Mouse (Mus musculus): ENCODE measurements around the gene Gm8922.
"Not testable (repeated sequence)": the region's sequence is repeated elsewhere in the genome, so short reads cannot be mapped to it uniquely, and the experiment has no call there.

Gm8922 gene

DNA sequence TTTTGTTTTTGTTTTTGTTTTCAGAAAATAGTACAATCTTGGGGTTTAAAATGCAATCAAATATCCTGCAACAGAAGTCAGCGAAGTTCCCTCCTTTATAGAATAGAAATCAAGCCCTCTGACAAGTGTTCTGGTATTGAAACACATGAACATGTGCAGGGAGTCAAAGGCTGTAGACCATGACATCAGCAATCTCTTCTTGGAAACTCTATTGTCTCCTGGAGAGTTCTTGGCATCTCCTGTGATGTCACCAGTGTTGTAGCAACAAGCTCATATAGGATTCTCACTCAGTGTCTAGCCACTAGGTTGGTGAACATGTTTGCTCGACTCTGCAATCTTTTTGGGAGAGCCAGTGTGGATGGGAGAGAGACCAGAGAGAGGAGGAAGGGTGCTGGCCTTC is at the start of gene Gm8922:
TSS of gene Gm8922 (plus strand) at position 301 of the 400 bp plus-strand sequence.
- DNase-seq: not testable (repeated sequence)
